Mouse (Mus musculus) layer of hippocampus, postnatal 14 days (tissue): ENCODE results near the gene Sec14l3. TPM values are rescaled to one million over a fixed set of nuclear protein-coding genes. Genes with fewer than 3 reads are reported as not detected.

ENCODE experiments used
- DNase-seq, 2 experiments: peaks; one replicate each; pipeline ENCODE4 v3.0.0; 2021 to 2022; ENCODE audit warnings: low spot score in 2 of 2, mixed read lengths in 1 of 2
- total RNA-seq, 2 experiments: library from RNA; stranded (reverse); gene quantifications; 2 replicates each; pipeline ENCODE4 v1.2.3; 2021

The Sec14l3 gene
- total RNA-seq, 2 experiments from 2014 or later: 3.1 TPM

DNA sequence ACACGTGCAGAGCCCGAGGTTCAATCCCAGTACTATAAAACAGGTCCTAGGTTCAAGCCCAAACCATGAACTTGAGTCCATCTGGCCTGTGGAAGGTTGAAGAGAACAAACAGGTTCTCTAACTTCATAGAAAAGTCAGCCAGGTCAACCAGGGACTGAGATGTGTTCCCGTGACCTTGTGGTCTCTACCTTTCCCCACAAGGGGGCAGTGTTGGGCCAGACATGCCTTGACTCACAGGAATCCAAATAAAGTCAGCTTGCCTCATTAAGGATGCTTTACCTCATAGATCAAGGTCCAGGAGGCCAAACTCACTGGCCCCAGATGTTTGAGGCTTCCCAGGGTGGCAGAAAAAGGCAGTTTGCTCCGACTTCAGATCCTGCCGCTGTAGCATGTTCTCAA lies 11.1 kb upstream of the Sec14l3 start:
- peak; percentile 70 to 77 for DNase-seq

DNA sequence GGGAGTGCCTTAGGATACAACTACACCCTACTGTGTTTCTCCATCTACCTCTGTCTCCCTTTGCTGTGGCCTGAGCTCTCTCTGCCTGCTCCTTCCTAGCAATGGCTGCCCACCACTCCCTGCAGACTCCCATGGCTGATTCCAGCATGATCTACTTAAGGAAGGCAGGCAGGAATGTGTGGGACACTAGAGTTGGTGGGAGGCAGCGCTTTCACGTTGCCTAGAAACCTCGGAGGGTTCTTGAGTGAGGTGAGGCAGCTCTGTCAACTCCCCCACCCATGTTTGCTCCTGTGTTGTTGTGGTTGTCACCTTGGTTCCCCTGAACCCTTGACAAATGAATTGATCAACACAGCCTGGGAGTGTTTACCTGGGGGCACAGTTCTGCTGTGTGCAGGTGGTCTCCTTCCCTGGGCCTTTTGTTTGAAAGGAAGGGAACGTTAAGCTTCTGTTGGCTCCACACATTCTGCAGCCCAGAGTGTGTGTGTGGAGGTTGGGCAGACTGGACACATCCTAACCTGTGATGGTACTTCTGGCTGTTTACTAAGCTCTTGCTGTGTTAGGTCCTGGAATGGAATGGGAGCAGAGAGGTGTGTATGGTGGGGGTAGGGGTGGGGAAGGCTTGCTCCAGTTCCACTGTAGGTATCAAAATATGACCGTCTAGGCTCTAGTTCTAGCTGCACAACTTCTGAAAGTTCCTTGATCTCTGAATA lies 3.6 kb upstream of the Sec14l3 start:
- no peak for DNase-seq

DNA sequence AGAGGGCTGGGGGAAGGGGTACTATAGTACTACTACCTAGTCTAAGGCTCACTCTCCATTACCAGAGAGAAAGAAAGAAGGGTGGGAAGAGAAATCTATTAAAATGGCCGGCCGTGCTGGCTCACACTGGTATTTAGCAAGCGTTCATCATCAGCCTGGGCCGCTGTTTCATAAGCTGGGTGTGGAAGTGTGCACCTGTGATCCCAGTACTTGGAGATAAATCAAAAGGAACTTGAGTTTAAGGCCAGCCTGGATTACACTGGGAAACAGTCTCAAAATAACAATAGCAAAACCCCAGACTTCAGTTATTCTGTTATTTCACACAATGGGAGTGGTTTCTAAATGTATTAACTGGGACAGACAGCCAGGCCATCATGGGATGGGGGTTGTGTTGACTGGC lies 2.1 kb upstream of the Sec14l3 start:
- no peak for DNase-seq

- no peak for DNase-seq
These were observed 1.7 kb upstream of the Sec14l3 start for GRCm38 (mm10) chr11:4062981-4063380.

GRCm38 (mm10) chr11:4069664-4070063 lies 5.0 kb downstream of the Sec14l3 start:
- DNase-seq: peak in 1 of 2 experiments; percentile 58

GRCm38 (mm10) chr11:4076633-4077032 lies 12.0 kb downstream of the Sec14l3 start:
- DNase-seq: no peak

DNA sequence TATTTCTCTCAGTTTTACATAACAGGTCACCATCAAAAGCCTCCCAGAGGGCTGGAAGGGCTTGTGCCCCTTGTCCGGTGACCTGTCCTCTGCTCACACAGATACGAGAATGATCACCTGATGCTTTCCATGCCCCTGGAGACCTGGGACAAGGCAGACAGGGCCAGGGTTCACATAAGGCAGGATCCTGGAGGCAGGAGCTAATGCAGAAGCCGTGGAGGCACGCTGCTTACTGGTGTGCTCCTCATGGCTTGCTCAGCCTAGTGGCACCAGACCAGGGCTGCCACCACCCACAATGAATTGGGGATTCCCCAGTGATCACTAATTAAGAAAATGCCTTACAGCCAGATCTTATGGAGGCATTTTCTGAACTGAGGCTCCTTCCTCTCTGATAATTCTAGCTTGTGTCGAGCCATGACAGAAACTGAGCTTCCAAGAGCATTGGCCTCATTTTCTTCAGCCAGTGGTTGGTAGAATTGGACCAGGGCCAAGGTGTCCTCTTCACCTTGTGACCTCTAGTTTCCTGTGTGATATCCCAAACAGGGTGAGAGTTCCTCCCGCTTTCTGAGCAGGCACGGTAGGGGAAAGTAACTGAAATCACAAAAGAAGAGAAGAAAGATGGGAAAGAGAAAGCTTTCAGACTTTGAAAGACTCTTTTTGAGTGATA lies 13.8 kb downstream of the Sec14l3 start:
- DNase-seq: no peak

DNA sequence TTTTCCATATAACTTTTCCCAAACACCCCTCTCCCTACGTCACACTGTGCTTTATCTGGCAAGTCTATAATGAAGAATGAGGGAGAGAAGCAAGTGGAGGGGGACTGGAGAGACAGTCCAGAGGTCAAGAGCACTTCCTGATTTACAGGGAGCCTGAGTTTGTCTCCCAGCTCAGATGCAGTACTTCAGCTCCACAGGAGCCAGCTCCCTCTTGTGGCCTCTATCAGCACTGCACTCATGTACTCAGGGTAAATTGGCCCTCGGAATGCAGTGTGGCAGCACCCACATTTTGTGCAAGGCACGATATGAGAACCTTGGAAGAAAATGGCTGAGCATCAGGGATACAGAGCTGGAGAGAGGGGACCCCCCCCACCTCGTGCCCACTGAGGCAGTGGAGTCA lies 15.6 kb downstream of the Sec14l3 start:
- peak; percentile 65 to 75 for DNase-seq

- peak; percentile 59 to 93 for DNase-seq
These were observed 18.9 kb downstream of the Sec14l3 start for GRCm38 (mm10) chr11:4083316-4084078.

DNA sequence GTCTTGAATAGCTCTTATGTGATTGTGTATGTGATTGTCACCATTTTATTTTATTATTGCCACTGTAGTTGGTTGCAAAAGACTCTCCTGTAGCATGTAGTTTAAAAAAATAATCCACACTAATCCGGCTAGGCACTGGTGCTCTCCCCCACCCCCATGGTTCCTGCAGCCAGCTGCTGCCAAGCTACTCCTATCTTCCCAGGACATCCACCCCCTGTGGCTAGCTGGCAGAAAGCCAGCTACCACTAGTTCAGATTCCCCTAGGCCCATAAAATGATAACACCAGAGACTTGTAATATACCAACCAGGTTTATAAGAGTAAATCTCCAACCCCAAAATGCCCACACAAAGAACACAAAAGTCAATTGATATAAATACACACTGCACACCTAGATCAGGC lies 21.6 kb downstream of the Sec14l3 start:
- no peak for DNase-seq

DNA sequence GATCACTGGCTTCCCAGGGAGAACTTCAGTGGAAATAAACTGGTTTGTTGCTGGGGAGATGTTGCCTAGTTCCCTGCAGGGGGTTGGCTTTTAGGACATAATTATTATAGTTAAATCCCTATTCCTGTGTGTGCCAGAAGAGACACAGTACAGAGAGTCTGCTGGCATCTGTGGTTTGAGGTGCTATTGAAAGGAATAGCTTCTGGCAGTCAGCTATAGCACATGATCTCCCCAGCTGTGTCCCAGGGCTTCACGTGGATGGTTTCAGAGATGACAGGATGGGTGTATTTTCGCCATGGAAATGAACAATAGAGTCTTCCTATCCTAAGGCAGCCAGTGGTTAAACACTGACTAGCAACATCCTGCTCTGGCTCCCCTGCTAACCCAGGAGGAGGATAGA lies 22.6 kb downstream of the Sec14l3 start:
- peak in 1 of 2 experiments; percentile 55 for DNase-seq

- DNase-seq: peak in 1 of 2 experiments; percentile 48
These were observed 29.1 kb downstream of the Sec14l3 start for GRCm38 (mm10) chr11:4093459-4094377.

GRCm38 (mm10) chr11:4094378-4095170 lies 29.9 kb downstream of the Sec14l3 start:
- DNase-seq: peak; percentile 70

- DNase-seq: peak; percentile 60 to 73
These were observed 30.8 kb downstream of the Sec14l3 start, which contains the start of gene Mtfp1 for GRCm38 (mm10) chr11:4095171-4096053. TSS of gene Mtfp1 (minus strand) at chr11:4095445.

GRCm38 (mm10) chr11:4096054-4096984 lies 31.7 kb downstream of the Sec14l3 start:
- DNase-seq: peak; percentile 98 to 99

DNA sequence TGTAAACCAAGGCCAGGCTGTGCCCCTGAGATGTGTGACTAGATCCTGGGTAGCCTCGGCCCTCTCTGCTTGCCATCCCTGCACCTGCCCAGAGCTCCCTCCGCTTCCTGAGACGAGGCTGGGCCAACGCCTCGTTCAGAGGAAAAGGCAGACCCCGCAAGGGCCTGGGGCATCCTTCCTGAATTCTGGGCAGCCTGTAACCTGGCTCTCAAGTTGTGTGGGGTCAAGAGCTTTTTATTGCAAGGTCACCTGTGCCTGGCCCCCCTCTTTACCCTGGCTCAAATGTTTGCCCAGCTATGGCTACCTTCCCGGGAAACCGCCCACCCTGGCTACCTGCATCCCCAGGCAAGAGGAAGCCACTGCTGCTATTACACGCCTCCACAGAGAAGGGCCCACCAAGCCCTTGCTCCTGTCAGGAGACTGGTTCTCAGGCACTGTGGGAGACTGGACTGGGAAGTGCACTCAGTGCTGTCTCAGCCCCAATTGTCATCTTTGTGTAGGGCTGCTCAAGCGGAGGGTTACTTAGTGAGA lies 32.5 kb downstream of the Sec14l3 start:
- DNase-seq: no peak

DNA sequence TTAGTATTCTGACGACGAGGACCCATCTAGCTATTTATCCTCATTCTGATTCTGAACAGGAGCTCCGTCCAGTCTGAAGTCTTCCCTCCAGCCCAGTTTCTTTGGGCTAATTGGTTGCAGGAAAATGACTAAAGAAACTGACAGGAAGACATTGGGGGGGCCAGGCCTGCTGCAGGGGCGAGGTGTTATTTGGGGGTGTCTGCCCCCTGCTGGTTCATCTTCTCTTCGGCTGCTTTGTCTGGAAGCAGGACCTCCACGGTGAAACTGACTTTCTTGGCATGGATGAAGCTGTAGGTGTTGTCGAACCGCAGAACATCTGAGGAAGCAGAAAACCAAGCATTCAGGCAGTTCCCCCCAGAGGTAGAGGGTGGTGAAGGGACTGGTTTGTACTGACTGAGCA lies 33.5 kb downstream of the Sec14l3 start:
- no peak for DNase-seq

DNA sequence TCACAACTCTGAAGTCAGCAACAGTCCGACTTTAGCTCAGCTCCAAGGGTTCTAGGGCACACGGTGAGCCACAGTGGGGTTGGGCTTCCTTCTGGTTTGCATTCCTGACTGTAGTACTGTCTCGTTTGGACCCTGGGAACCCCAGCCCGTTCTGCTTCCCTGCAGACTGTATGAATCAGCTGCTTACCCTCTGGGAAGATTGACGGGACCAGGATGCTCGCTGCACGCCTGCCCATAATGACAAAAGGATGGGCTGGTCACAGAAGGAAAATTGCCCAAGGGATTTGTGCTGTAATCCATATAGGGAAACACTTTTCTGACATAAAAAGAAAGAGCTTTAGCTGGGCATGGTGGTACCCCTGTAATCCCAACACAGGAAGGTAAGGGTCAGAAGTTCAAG lies 34.2 kb downstream of the Sec14l3 start:
- DNase-seq: no peak
